Mouse (Mus musculus) myocyte (in vitro differentiated cells): Measurements from ENCODE around the gene Dmd. TPM values are rescaled to one million over a fixed set of nuclear protein-coding genes. Genes with fewer than 3 reads are reported as not detected.

ENCODE experiments used
- H3K27me3 ChIP-seq: one replicate; pipeline ENCODE4 v1.6.1; 2011; ENCODE audit not compliant: control insufficient read depth, insufficient read depth, insufficient read length
- H3K36me3 ChIP-seq: one replicate; pipeline ENCODE4 v1.6.1; 2011; ENCODE audit not compliant: control insufficient read depth, insufficient read depth
- H3K4me2 ChIP-seq: one replicate; pipeline ENCODE4 v1.6.1; 2011; ENCODE audit warnings: low read depth, control low read depth
- H3K4me3 ChIP-seq: one replicate; pipeline ENCODE4 v1.5.1; 2011; ENCODE audit warnings: mild to moderate bottlenecking, control low read depth, moderate library complexity
- H3K79me2 ChIP-seq: one replicate; pipeline ENCODE4 v1.6.1; 2011; ENCODE audit not compliant: control insufficient read depth, insufficient read depth
- H3ac ChIP-seq: one replicate; pipeline ENCODE4 v1.6.1; 2011; ENCODE audit not compliant: control insufficient read depth, insufficient read length
- CEBPB ChIP-seq: IDR thresholded peaks from 2 replicates; pipeline ENCODE4 v1.6.1; 2011; ENCODE audit warnings: mild to moderate bottlenecking, moderate library complexity; ENCODE audit not compliant: poor library complexity, insufficient read depth, severe bottlenecking
- E2F4 ChIP-seq: IDR thresholded peaks from one replicate; pipeline ENCODE4 v1.6.1; 2011; ENCODE audit warnings: mild to moderate bottlenecking, control low read depth, moderate library complexity; ENCODE audit not compliant: insufficient read depth
- MAX ChIP-seq: IDR thresholded peaks from one replicate; pipeline ENCODE4 v1.6.1; 2011; ENCODE audit warnings: low read depth, mild to moderate bottlenecking, control low read depth
- MYOD1 ChIP-seq, 3 experiments: IDR thresholded peaks; one replicate each; pipeline ENCODE4 v1.6.1; 2011; ENCODE audit warnings: control low read depth in 2 of 3, low read depth in 2 of 3, mild to moderate bottlenecking in 2 of 3, moderate library complexity in 1 of 3; ENCODE audit not compliant: insufficient read length in 2 of 3, control insufficient read depth in 1 of 3
- MYOG ChIP-seq, 3 experiments: IDR thresholded peaks; one replicate each; pipeline ENCODE4 v1.6.1; 2011; ENCODE audit warnings: control low read depth in 2 of 3, low read depth in 2 of 3, mild to moderate bottlenecking in 2 of 3; ENCODE audit not compliant: insufficient read length in 2 of 3, control insufficient read depth in 1 of 3, insufficient read depth in 1 of 3
- POLR2A ChIP-seq: IDR thresholded peaks from one replicate; pipeline ENCODE4 v1.6.1; 2011; ENCODE audit warnings: low read depth, mild to moderate bottlenecking, control low read depth, moderate library complexity; ENCODE audit not compliant: insufficient read length
- POLR2AphosphoS2 ChIP-seq: IDR thresholded peaks from one replicate; pipeline ENCODE4 v1.6.1; 2011; ENCODE audit warnings: low read depth, control low read depth; ENCODE audit not compliant: insufficient read length
- REST ChIP-seq: IDR thresholded peaks from one replicate; pipeline ENCODE4 v1.6.1; 2011; ENCODE audit warnings: mild to moderate bottlenecking, control low read depth, moderate library complexity; ENCODE audit not compliant: insufficient read depth, insufficient read length
- SRF ChIP-seq: IDR thresholded peaks from one replicate; pipeline ENCODE4 v1.6.1; 2011; ENCODE audit warnings: low read depth; ENCODE audit not compliant: control insufficient read depth, insufficient read length
- TCF12 ChIP-seq: IDR thresholded peaks from one replicate; pipeline ENCODE4 v1.6.1; 2011; ENCODE audit warnings: mild to moderate bottlenecking, control low read depth; ENCODE audit not compliant: poor library complexity, insufficient read depth, severe bottlenecking
- TCF3 ChIP-seq: IDR thresholded peaks from one replicate; pipeline ENCODE4 v1.6.1; 2011; ENCODE audit warnings: low read depth, control low read depth; ENCODE audit not compliant: insufficient read length
- USF1 ChIP-seq: IDR thresholded peaks from one replicate; pipeline ENCODE4 v1.6.1; 2011; ENCODE audit warnings: low read depth, mild to moderate bottlenecking, control low read depth, moderate library complexity
- polyA plus RNA-seq: library from polyadenylated mRNA; unstranded; fragments of >200 nt; fragmentation: generic; extraction: Trizol; gene quantifications from one replicate; pipeline ENCODE4 v1.2.1, GENCODE M21; 2012; ENCODE audit warnings: missing spikeins

The Dmd gene
- polyA plus RNA-seq, 1 experiment = 0.18 TPM

DNA sequence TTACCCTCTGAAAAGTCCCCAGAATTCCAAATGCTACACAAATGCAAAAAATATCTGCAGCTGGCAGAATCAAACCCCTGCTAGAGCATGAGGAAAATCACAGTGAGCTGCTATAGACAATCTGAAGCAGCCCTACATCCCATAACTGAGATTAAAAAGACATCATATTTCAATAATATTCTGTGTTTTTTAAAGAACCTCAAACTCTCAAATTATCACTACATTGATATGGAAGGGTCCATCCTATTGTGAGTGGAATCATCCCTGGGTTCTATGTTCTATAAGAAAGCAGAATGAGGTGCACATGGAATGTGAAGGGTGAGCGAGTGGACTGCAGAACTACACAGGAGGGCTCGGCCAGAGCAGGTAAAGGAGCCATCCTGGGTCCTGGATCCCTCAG is 2300.7 kb downstream of the Dmd start, which contains the start of gene Fthl17a:
Gene Fthl17a (plus strand): TSS at position 301 of the 400 bp plus-strand sequence.
- Histone ChIP-seq H3K27me3 (no peaks in the 10 kb centered on the region), H3ac (no peak within 1 kb of the TSS), H3K4me3 (no peak within 1 kb of the TSS), H3K4me2 (no peak within 1 kb of the TSS), H3K79me2 (no peaks in the 10 kb centered on the region), H3K36me3 (no peaks in the 10 kb centered on the region)
- TF ChIP-seq MAX (no peak), USF1 (no peak), MYOG (IDR thresholded peaks at IDR 0.05; ENCODE audit: control insufficient read depth in 1 of 3, insufficient read depth in 1 of 3, insufficient read length in 2 of 3, low read depth in 2 of 3) (no peak), E2F4 (no peak), TCF3 (no peak), CEBPB (no peak), REST (no peak), POLR2A (no peak), MYOD1 (IDR thresholded peaks at IDR 0.05; ENCODE audit: control insufficient read depth in 1 of 3, insufficient read length in 2 of 3, low read depth in 2 of 3) (no peak), TCF12 (no peak), POLR2AphosphoS2 (no peak), SRF (no peak)
